Comparison of ENCODE assay signal across 14 mouse cellular contexts in genomic region chr13:56397572-56397971, GRCm38 (mm10). TPM values are rescaled to one million over a fixed set of nuclear protein-coding genes. Genes with fewer than 3 reads are reported as not detected.
DNase-seq lines count a peak whose midpoint lies in the region; ATAC-seq and TF ChIP-seq lines count a peak whose summit lies in the region.
"Had no signal": no experiment of that assay in that cellular context is flagged by ENCODE, and none has a peak within 500 bp of the region (broad histone marks: within the 10 kb centered on the region; RNA-seq: fewer than 3 reads in every experiment).

No protein-coding gene starts in this region.

- ATAC-seq in forebrain, postnatal 0 days: no peak
- ATAC-seq in midbrain, postnatal 0 days (ENCODE audit: low FRiP score): no peak
- no peak for ATAC-seq in midbrain, embryonic 13.5 days
- ATAC-seq in stomach, embryonic 15.5 days (ENCODE audit: insufficient read depth, low FRiP score, low read depth): peak; percentile 35; the same call in 1 of the 2 replicates

- no peaks in the 10 kb centered on the region for H3K36me3 ChIP-seq in forebrain, embryonic 10.5 days (replicated peaks)
- no peaks in the 10 kb centered on the region for H3K36me3 ChIP-seq in forebrain, postnatal 0 days (ENCODE audit: insufficient read depth)
- no peaks in the 10 kb centered on the region for H3K36me3 ChIP-seq in midbrain, postnatal 0 days (ENCODE audit: insufficient read depth, low read length)
- H3K36me3 ChIP-seq in midbrain, embryonic 13.5 days: no peaks in the 10 kb centered on the region
- no peaks in the 10 kb centered on the region for H3K36me3 ChIP-seq in limb, embryonic 10.5 days
- H3K36me3 ChIP-seq in stomach, embryonic 15.5 days: no peaks in the 10 kb centered on the region

- peaks cover 11% of the 10 kb centered on the region for H3K4me1 ChIP-seq in forebrain, embryonic 10.5 days
- H3K4me1 ChIP-seq in forebrain, postnatal 0 days (ENCODE audit: insufficient read depth): no peaks in the 10 kb centered on the region
- H3K4me1 ChIP-seq in midbrain, postnatal 0 days (ENCODE audit: insufficient read depth, low read length): no peaks in the 10 kb centered on the region
- no peaks in the 10 kb centered on the region for H3K4me1 ChIP-seq in midbrain, embryonic 13.5 days (replicated peaks)
- H3K4me1 ChIP-seq in limb, embryonic 10.5 days: peaks cover 15% of the 10 kb centered on the region
- H3K4me1 ChIP-seq in stomach, embryonic 15.5 days: peaks cover 10% of the 10 kb centered on the region; the same call in 1 of the 2 replicates

- WGBS in forebrain, embryonic 10.5 days: 77% methylated on average over 5 of the region's 5 CpGs
- WGBS in forebrain, postnatal 0 days: 47% methylated on average over 5 of the region's 5 CpGs
- WGBS in midbrain, postnatal 0 days: 52% methylated on average over 5 of the region's 5 CpGs
- 42% methylated on average over 5 of the region's 5 CpGs for WGBS in midbrain, embryonic 13.5 days
- 38% methylated on average over 5 of the region's 5 CpGs for WGBS in limb, embryonic 10.5 days
- WGBS in stomach, embryonic 15.5 days: 26% methylated on average over 5 of the region's 5 CpGs

- H3K9ac ChIP-seq in forebrain, postnatal 0 days: no peak overlapping the region
- H3K9ac ChIP-seq in midbrain, postnatal 0 days (replicated peaks; ENCODE audit: low read length, poor library complexity, severe bottlenecking): no peak overlapping the region
- no peak overlapping the region for H3K9ac ChIP-seq in midbrain, embryonic 13.5 days (replicated peaks)
- no peak overlapping the region for H3K9ac ChIP-seq in stomach, embryonic 15.5 days

- DNase-seq in forebrain, embryonic 10.5 days (ENCODE audit: extremely low spot score, low spot score): no peak
- DNase-seq in forebrain, postnatal 0 days: no peak
- DNase-seq in midbrain, postnatal 0 days (ENCODE audit: low spot score): peak; percentile 58
- no peak for DNase-seq in limb, embryonic 10.5 days (ENCODE audit: low spot score)
- DNase-seq in B cell, adult 2 months: no peak
- DNase-seq in layer of hippocampus, postnatal 10 days (ENCODE audit: low spot score in 2 of 2): no peak
- DNase-seq: layer of hippocampus, adult 9-11 months; right cerebral cortex, postnatal 25 days; thymus, postnatal 14 days had no signal

- H3K9me3 ChIP-seq in forebrain, embryonic 10.5 days: no peaks in the 10 kb centered on the region
- H3K9me3 ChIP-seq in forebrain, postnatal 0 days (ENCODE audit: low read length): no peaks in the 10 kb centered on the region
- H3K9me3 ChIP-seq in midbrain, postnatal 0 days (ENCODE audit: low read length): no peaks in the 10 kb centered on the region
- no peaks in the 10 kb centered on the region for H3K9me3 ChIP-seq in midbrain, embryonic 13.5 days
- no peaks in the 10 kb centered on the region for H3K9me3 ChIP-seq in limb, embryonic 10.5 days (replicated peaks)
- no peaks in the 10 kb centered on the region for H3K9me3 ChIP-seq in stomach, embryonic 15.5 days

- no peak overlapping the region for H3K4me3 ChIP-seq in forebrain, embryonic 10.5 days
- no peak overlapping the region for H3K4me3 ChIP-seq in forebrain, postnatal 0 days (ENCODE audit: low read depth, low read length)
- H3K4me3 ChIP-seq in midbrain, postnatal 0 days (ENCODE audit: low read depth, low read length): no peak overlapping the region
- H3K4me3 ChIP-seq in midbrain, embryonic 13.5 days (replicated peaks): no peak overlapping the region
- H3K4me3 ChIP-seq in limb, embryonic 10.5 days: no peak overlapping the region
- H3K4me3 ChIP-seq in stomach, embryonic 15.5 days (replicated peaks): no peak overlapping the region
- H3K4me3 ChIP-seq: myocyte had no signal

- no peak overlapping the region for H3K4me2 ChIP-seq in forebrain, postnatal 0 days (ENCODE audit: low read depth)
- no peak overlapping the region for H3K4me2 ChIP-seq in midbrain, postnatal 0 days (ENCODE audit: low read depth, low read length, poor library complexity, severe bottlenecking)
- no peak overlapping the region for H3K4me2 ChIP-seq in midbrain, embryonic 13.5 days (replicated peaks)
- H3K4me2 ChIP-seq in stomach, embryonic 15.5 days: no peak overlapping the region

- 0 out of 2 replicates have a peak overlapping the region, but pooled peaks have one; percentile 11 for H3K27ac ChIP-seq in forebrain, embryonic 10.5 days
- H3K27ac ChIP-seq in forebrain, postnatal 0 days (ENCODE audit: low read depth, low read length): no peak overlapping the region
- H3K27ac ChIP-seq in midbrain, postnatal 0 days (ENCODE audit: low read depth, low read length): no peak overlapping the region
- H3K27ac ChIP-seq in midbrain, embryonic 13.5 days: no peak overlapping the region
- H3K27ac ChIP-seq in limb, embryonic 10.5 days: peak overlapping the region; percentile 33; the same call in 1 of the 2 replicates
- H3K27ac ChIP-seq in stomach, embryonic 15.5 days: peak overlapping the region; percentile 35; the same call in 1 of the 2 replicates

- H3K27me3 ChIP-seq in forebrain, embryonic 10.5 days (ENCODE audit: poor library complexity, severe bottlenecking): no peaks in the 10 kb centered on the region
- H3K27me3 ChIP-seq in forebrain, postnatal 0 days (ENCODE audit: insufficient read depth, low read length): no peaks in the 10 kb centered on the region
- H3K27me3 ChIP-seq in midbrain, postnatal 0 days (ENCODE audit: insufficient read depth, low read length): no peaks in the 10 kb centered on the region
- no peaks in the 10 kb centered on the region for H3K27me3 ChIP-seq in midbrain, embryonic 13.5 days
- peaks cover 3% of the 10 kb centered on the region; the same call in 1 of the 2 replicates for H3K27me3 ChIP-seq in limb, embryonic 10.5 days (ENCODE audit: low read depth, poor library complexity, severe bottlenecking)
- no peaks in the 10 kb centered on the region for H3K27me3 ChIP-seq in stomach, embryonic 15.5 days (replicated peaks)

- TF ChIP-seq CTCF in forebrain, postnatal 0 days (IDR thresholded peaks at IDR 0.05; ENCODE audit: low read depth): no peak
- no peak for TF ChIP-seq CTCF in midbrain, postnatal 0 days (IDR thresholded peaks at IDR 0.05)

RNA-seq across cellular contexts. Expression of gene Gm3045, which starts 28.8 kb away (rescaled TPM):
- not detected in 2 replicates for polyA plus RNA-seq in forebrain, embryonic 10.5 days (2016; fragmentation: Nextera tagmentation; extraction: Ambion mirVana)
- not detected in 2 replicates for total RNA-seq in forebrain, postnatal 0 days (2014; rRNA removed)
- polyA plus RNA-seq in forebrain, postnatal 0 days (2015; fragmentation: Nextera tagmentation; extraction: Ambion mirVana): not detected in 2 replicates
- not detected in 2 replicates for total RNA-seq in midbrain, postnatal 0 days (2014; rRNA removed)
- polyA plus RNA-seq in midbrain, postnatal 0 days (2015; fragmentation: Nextera tagmentation; extraction: Ambion mirVana): not detected in 2 replicates
- polyA plus RNA-seq in midbrain, embryonic 13.5 days (2015; fragmentation: Nextera tagmentation; extraction: Ambion mirVana): not detected in 2 replicates
- polyA plus RNA-seq in limb, embryonic 10.5 days (2016; fragmentation: Nextera tagmentation; extraction: Ambion mirVana): not detected in 2 replicates
- not detected in 2 replicates for polyA plus RNA-seq in stomach, embryonic 15.5 days (2015; fragmentation: Nextera tagmentation; extraction: Ambion mirVana)
- total RNA-seq in layer of hippocampus, postnatal 10 days (2021): not detected
- polyA plus RNA-seq: gonadal fat pad, adult 2 months; liver, embryonic 16.5 days; myocyte had no signal

RNA-seq across cellular contexts. Expression of gene Slc25a48, which starts 40.6 kb away (rescaled TPM):
- polyA plus RNA-seq in forebrain, embryonic 10.5 days (2016; fragmentation: Nextera tagmentation; extraction: Ambion mirVana): not detected in 2 replicates
- not detected in 2 replicates for total RNA-seq in forebrain, postnatal 0 days (2014; rRNA removed)
- polyA plus RNA-seq in forebrain, postnatal 0 days (2015; fragmentation: Nextera tagmentation; extraction: Ambion mirVana): 0.06 TPM in 1 of 2 replicates, not detected in the other
- 0.05 and 0.28 TPM in 2 replicates for total RNA-seq in midbrain, postnatal 0 days (2014; rRNA removed)
- polyA plus RNA-seq in midbrain, postnatal 0 days (2015; fragmentation: Nextera tagmentation; extraction: Ambion mirVana): 0.04 TPM in 1 of 2 replicates, not detected in the other
- not detected in 2 replicates for polyA plus RNA-seq in midbrain, embryonic 13.5 days (2015; fragmentation: Nextera tagmentation; extraction: Ambion mirVana)
- polyA plus RNA-seq in limb, embryonic 10.5 days (2016; fragmentation: Nextera tagmentation; extraction: Ambion mirVana): not detected in 2 replicates
- polyA plus RNA-seq in stomach, embryonic 15.5 days (2015; fragmentation: Nextera tagmentation; extraction: Ambion mirVana): 0.23 and 0.33 TPM in 2 replicates
- not detected for total RNA-seq in layer of hippocampus, postnatal 10 days (2021)
- polyA plus RNA-seq: myocyte had no signal

Comparison
In these comparisons a context has a peak if more than half of its experiments do, and no peak if none do; other contexts are left out.
1. H3K27ac ChIP-seq: peak in forebrain, embryonic 10.5 days (single experiment), limb, embryonic 10.5 days (single experiment) and stomach, embryonic 15.5 days (single experiment); none in forebrain, postnatal 0 days (single experiment), midbrain, postnatal 0 days (single experiment) and midbrain, embryonic 13.5 days (single experiment).